Mouse (Mus musculus) CH12.LX (cell line): ENCODE results near the gene Iqschfp.

Experiments
- BHLHE40 ChIP-seq: IDR thresholded peaks from 2 replicates; pipeline ENCODE4 v1.6.1; 2011; ENCODE audit warnings: mild to moderate bottlenecking, low read depth, low read length, improper control_type of control experiment
- EP300 ChIP-seq: IDR thresholded peaks from 2 replicates; pipeline ENCODE4 v1.6.1; 2011; ENCODE audit warnings: low read length, improper control_type of control experiment
- JUN ChIP-seq: IDR thresholded peaks from 2 replicates; pipeline ENCODE4 v1.6.1; 2011; ENCODE audit warnings: low read depth, mild to moderate bottlenecking, low read length, improper control_type of control experiment, moderate library complexity; ENCODE audit not compliant: insufficient read depth
- JUND ChIP-seq: conservative IDR thresholded peaks from 2 replicates; pipeline ENCODE4 v1.6.1; 2011; ENCODE audit warnings: low read depth, low read length, improper control_type of control experiment
- RAD21 ChIP-seq: IDR thresholded peaks from 2 replicates; pipeline ENCODE4 v1.6.1; 2011; ENCODE audit warnings: low read depth, mild to moderate bottlenecking, low read length, improper control_type of control experiment, moderate library complexity
- TCF12 ChIP-seq: IDR thresholded peaks from 2 replicates; pipeline ENCODE4 v1.6.1; 2014; ENCODE audit warnings: low read depth, mild to moderate bottlenecking, inconsistent platforms, low read length, improper control_type of control experiment

DNA sequence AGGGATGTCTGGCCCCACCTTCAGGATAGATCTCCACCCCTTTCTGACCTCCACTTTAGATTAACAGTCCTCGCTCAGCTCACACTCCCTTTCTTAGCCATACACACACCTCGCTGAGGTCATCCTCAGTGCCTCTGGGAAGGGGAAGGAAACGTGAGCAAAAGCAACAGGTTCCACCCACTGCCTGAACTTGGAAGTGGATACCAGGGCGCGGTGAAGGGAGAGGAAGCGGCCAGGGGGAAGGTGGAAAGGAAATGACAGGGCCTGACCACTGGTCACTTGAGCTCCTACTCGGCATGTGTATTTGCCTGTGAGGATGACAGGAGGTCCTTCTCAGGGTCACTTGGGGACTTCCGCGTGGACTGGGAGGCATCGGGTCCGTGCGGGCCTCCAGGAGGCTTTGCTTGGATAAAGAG is 601.1 kb downstream of the Iqschfp start:
- TF ChIP-seq JUND: no peak
- no peak for TF ChIP-seq JUN
- no peak for TF ChIP-seq BHLHE40
- TF ChIP-seq EP300: no peak
- no peak for TF ChIP-seq TCF12
- no peak for TF ChIP-seq RAD21
